Mouse (Mus musculus) forebrain, embryonic 13.5 days (tissue): Measurements from ENCODE around the gene Ndufs8. TPM values are rescaled to one million over a fixed set of nuclear protein-coding genes. Genes with fewer than 3 reads are reported as not detected.

Experiments used
- ATAC-seq: fragments of 200-750 bp; cut with Nextera tagmentation; 2 replicates; pipeline ENCODE4 v1.8.0; 2017
- H3K27ac ChIP-seq: fragments of 300-500 bp; sonication (generic); 2 replicates; pipeline ENCODE4 v1.5.1; 2015; ENCODE audit warnings: inconsistent platforms, mild to moderate bottlenecking, moderate library complexity
- H3K27me3 ChIP-seq: fragments of 300-500 bp; sonication (generic); 2 replicates; pipeline ENCODE4 v1.6.1; 2015; ENCODE audit warnings: mild to moderate bottlenecking, inconsistent platforms
- H3K36me3 ChIP-seq: fragments of 300-500 bp; sonication (generic); 2 replicates; pipeline ENCODE4 v1.6.1; 2015; ENCODE audit warnings: mild to moderate bottlenecking, inconsistent platforms; ENCODE audit not compliant: poor library complexity, severe bottlenecking
- H3K4me1 ChIP-seq: fragments of 300-500 bp; sonication (generic); 2 replicates; pipeline ENCODE4 v1.6.1; 2015; ENCODE audit warnings: inconsistent platforms
- H3K4me2 ChIP-seq: fragments of 300-500 bp; sonication (generic); 2 replicates; pipeline ENCODE4 v1.6.1; 2015; ENCODE audit warnings: inconsistent platforms, mild to moderate bottlenecking, moderate library complexity
- H3K4me3 ChIP-seq: fragments of 300-500 bp; sonication (generic); 2 replicates; pipeline ENCODE4 v1.5.1; 2015; ENCODE audit warnings: mild to moderate bottlenecking, inconsistent platforms
- H3K9ac ChIP-seq: fragments of 300-500 bp; sonication (generic); 2 replicates; pipeline ENCODE4 v1.6.1; 2015; ENCODE audit warnings: mild to moderate bottlenecking, inconsistent platforms
- H3K9me3 ChIP-seq: fragments of 300-500 bp; sonication (generic); replicated peaks from 2 replicates; pipeline ENCODE4 v1.6.1; 2016; ENCODE audit warnings: inconsistent platforms
- WGBS: fragments of 180-500 bp; shearing (Covaris S2); methylation state at CpG from one replicate; pipeline ENCODE4 v1.1.7; 2015; 5-methylcytosine and 5-hydroxymethylcytosine counted together
- polyA plus RNA-seq: library from polyadenylated mRNA; unstranded; fragments of >200 nt; fragmentation: Nextera tagmentation; extraction: Ambion mirVana; gene quantifications from 2 replicates; pipeline ENCODE4 v1.2.1, GENCODE M21; 2015

Gene Ndufs8
- polyA plus RNA-seq, 1 experiment from 2014 or later = 197 TPM

GRCm38 (mm10) chr19:3868290-3868689, 44.3 kb downstream of the Ndufs8 start:
- H3K27me3 ChIP-seq = no peaks in the 10 kb centered on the region
- H3K9ac ChIP-seq = no peak overlapping the region
- H3K36me3 ChIP-seq = peaks cover 24% of the 10 kb centered on the region
- WGBS = 91% methylated on average over 1 of the region's 1 CpGs
- no peak overlapping the region for H3K4me3 ChIP-seq
- H3K4me1 ChIP-seq = peaks cover 10% of the 10 kb centered on the region; the same call in 1 of the 2 replicates
- H3K4me2 ChIP-seq = no peak overlapping the region
- H3K27ac ChIP-seq = no peak overlapping the region
- no peaks in the 10 kb centered on the region for H3K9me3 ChIP-seq
- no peak for ATAC-seq

GRCm38 (mm10) chr19:3864960-3865359, 47.6 kb downstream of the Ndufs8 start:
- no peaks in the 10 kb centered on the region for H3K27me3 ChIP-seq
- ATAC-seq = no peak
- 83% methylated on average over 2 of the region's 2 CpGs for WGBS
- H3K9me3 ChIP-seq = no peaks in the 10 kb centered on the region
- H3K9ac ChIP-seq = no peak overlapping the region
- peaks cover 29% of the 10 kb centered on the region for H3K36me3 ChIP-seq
- H3K4me2 ChIP-seq = no peak overlapping the region
- no peak overlapping the region for H3K27ac ChIP-seq
- H3K4me3 ChIP-seq = no peak overlapping the region
- H3K4me1 ChIP-seq = no peaks in the 10 kb centered on the region

DNA sequence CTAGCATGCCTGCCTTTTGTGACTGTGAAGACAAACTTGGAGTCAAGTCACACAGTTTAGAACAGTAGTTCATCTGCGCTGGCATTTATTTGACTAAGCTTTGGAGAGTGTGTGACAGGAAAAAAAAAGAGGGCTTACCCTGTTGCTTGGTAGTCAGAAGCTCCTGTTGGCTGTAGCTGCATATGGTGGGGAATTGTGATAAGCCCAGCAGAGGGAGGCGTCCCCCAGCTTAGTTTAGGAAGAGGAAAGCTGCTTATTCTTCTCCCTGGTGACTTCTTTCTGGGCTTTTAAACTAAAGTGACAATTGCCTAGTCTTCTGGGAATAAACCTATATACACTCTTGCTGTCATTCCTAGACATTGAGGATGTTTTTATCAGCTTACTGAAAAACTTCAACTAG, 49.9 kb downstream of the Ndufs8 start:
- Histone ChIP-seq H3K27me3 (no peaks in the 10 kb centered on the region), H3K27ac (no peak overlapping the region), H3K9ac (no peak overlapping the region), H3K9me3 (no peaks in the 10 kb centered on the region), H3K36me3 (peaks cover 29% of the 10 kb centered on the region), H3K4me2 (no peak overlapping the region), H3K4me3 (no peak overlapping the region), H3K4me1 (no peaks in the 10 kb centered on the region)
- WGBS = 83% methylated on average over 2 of the region's 2 CpGs
- no peak for ATAC-seq

Other genes with a start within 250 kb of the Ndufs8 start
- gene Lrp5, start 226.2 kb downstream of the Ndufs8 start, polyA plus RNA-seq = 2.0 and 2.2 TPM in 2 replicates
- gene 1810055G02Rik, start 204.5 kb downstream of the Ndufs8 start, polyA plus RNA-seq = 27.8 and 32.6 TPM in 2 replicates
- gene Kmt5b, start 145.4 kb downstream of the Ndufs8 start, polyA plus RNA-seq = 43.3 and 52.7 TPM in 2 replicates
- 53.1 and 54.8 TPM in 2 replicates for gene Chka, start 61.0 kb downstream of the Ndufs8 start, polyA plus RNA-seq
- 10.4 and 11.3 TPM in 2 replicates for gene Tcirg1, start 5.6 kb downstream of the Ndufs8 start, polyA plus RNA-seq
- 1.1 TPM in 2 replicates for gene Aldh3b1, start 17.0 kb upstream of the Ndufs8 start, polyA plus RNA-seq
- 3.8 and 5.3 TPM in 2 replicates for gene Unc93b1, start 22.4 kb upstream of the Ndufs8 start, polyA plus RNA-seq
- not detected in 2 replicates for gene Aldh3b3, start 45.9 kb upstream of the Ndufs8 start, polyA plus RNA-seq
- gene Aldh3b2, start 59.6 kb upstream of the Ndufs8 start, polyA plus RNA-seq = 0.15 TPM in 1 of 2 replicates, not detected in the other
- 0.68 and 1.4 TPM in 2 replicates for gene Acy3, start 73.8 kb upstream of the Ndufs8 start, polyA plus RNA-seq
- not detected in 2 replicates for gene Tbx10, start 80.0 kb upstream of the Ndufs8 start, polyA plus RNA-seq
- 25.8 and 28.2 TPM in 2 replicates for gene Nudt8, start 87.8 kb upstream of the Ndufs8 start, polyA plus RNA-seq
- gene Gm49405, start 87.9 kb upstream of the Ndufs8 start, polyA plus RNA-seq = 5.4 and 5.7 TPM in 2 replicates
- 5.5 and 5.7 TPM in 2 replicates for gene Doc2g, start 90.5 kb upstream of the Ndufs8 start, polyA plus RNA-seq
- 202 and 216 TPM in 2 replicates for gene Ndufv1, start 100.0 kb upstream of the Ndufs8 start, polyA plus RNA-seq
- 390 and 392 TPM in 2 replicates for gene Gstp1, start 125.2 kb upstream of the Ndufs8 start, polyA plus RNA-seq
- gene Gstp2, start 133.2 kb upstream of the Ndufs8 start, polyA plus RNA-seq = 1.0 and 2.5 TPM in 2 replicates
- not detected in 2 replicates for gene Gstp3, start 146.8 kb upstream of the Ndufs8 start, polyA plus RNA-seq
- not detected in 2 replicates for gene Cabp2, start 168.8 kb upstream of the Ndufs8 start, polyA plus RNA-seq
- 77.4 and 80.3 TPM in 2 replicates for gene Cdk2ap2, start 184.4 kb upstream of the Ndufs8 start, polyA plus RNA-seq
- 21.1 and 32.0 TPM in 2 replicates for gene Pitpnm1, start 187.2 kb upstream of the Ndufs8 start, polyA plus RNA-seq
- gene Aip, start 213.1 kb upstream of the Ndufs8 start, polyA plus RNA-seq = 73.7 and 75.9 TPM in 2 replicates
- gene Gpr152, start 227.0 kb upstream of the Ndufs8 start, polyA plus RNA-seq = 0.04 TPM in 1 of 2 replicates, not detected in the other
- 0.09 and 0.13 TPM in 2 replicates for gene Cabp4, start 231.3 kb upstream of the Ndufs8 start, polyA plus RNA-seq
- gene Coro1b, start 235.8 kb upstream of the Ndufs8 start, polyA plus RNA-seq = 126 and 144 TPM in 2 replicates
- 0.33 and 0.65 TPM in 2 replicates for gene Ptprcap, start 240.8 kb upstream of the Ndufs8 start, polyA plus RNA-seq